Mouse (Mus musculus): ENCODE measurements around the gene Spz1. TPM values are rescaled to one million over a fixed set of nuclear protein-coding genes. Genes with fewer than 3 reads are reported as not detected.
A peak's percentile ranks its signal among the peaks of the same experiment; 100 is the strongest.

The Spz1 gene
- total and polyA plus RNA-seq, 2 experiments: not detected

DNA sequence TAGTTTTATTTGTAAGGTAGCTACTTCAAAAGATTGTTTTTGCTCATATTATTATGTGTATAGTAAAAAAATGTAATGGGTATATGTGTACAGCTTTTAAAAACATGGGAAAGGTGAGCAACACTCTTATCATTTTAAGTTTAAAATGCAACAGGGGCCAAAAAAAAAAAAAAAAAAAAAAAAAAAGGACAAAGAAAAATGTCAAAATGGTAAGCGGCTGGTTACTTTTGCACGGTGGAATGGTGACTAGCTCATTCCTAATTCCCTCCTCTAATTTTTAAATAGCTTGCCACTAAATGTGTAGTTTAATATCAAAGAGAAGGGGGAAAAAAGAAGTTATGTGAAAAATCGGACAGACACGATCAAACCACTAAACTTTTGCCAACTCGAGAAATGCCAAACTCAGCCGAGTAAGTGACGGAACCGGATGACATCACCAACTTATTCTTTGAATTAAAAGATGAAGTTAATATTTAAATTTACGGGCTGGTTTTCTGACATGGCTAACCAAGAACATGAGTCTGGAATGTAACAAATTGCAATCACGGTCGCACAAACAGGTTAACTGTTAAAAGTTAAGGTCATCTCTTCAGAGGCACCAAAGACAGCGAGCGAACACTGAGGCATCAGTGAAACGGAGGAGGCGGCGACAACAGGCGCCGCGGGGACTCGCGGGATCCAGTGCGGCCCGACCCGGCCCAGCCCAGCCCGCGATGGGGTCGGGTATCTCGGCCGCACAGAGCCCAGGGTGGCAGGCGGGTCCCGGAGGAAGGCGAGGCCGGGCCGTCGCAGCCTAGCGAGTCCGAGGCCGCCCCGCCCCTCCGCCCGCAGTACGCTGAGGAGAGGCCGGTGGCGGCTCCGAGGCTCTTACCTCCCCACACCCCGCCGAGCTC lies 45.9 kb downstream of the Spz1 start:
- WGBS: 2% methylated on average over 47 of the region's 47 CpGs
- H3K9ac ChIP-seq (ENCODE audit: low read depth, low read length): peak overlapping the region; percentile 71
- DNase-seq (ENCODE audit: extremely low read depth, low read depth, low spot score): peak; percentile 47

More for the DNA sequence above, 45.9 kb downstream of the Spz1 start:
- H3K27ac ChIP-seq (replicated peaks; ENCODE audit: insufficient read depth, low read depth, low read length): peak overlapping the region; percentile 75
- H3K36me3 ChIP-seq (ENCODE audit: control insufficient read depth, insufficient read depth, low read length): no peaks in the 10 kb centered on the region
- H3K4me1 ChIP-seq (ENCODE audit: control insufficient read depth, insufficient read depth, low read length): no peaks in the 10 kb centered on the region
- TF ChIP-seq POLR2A (IDR thresholded peaks at IDR 0.05; ENCODE audit: extremely low read depth, insufficient read depth, low read length): no peak
- TF ChIP-seq CTCF (IDR thresholded peaks at IDR 0.05; ENCODE audit: low read depth, low read length): no peak
- no peaks in the 10 kb centered on the region for H3K27me3 ChIP-seq (ENCODE audit: control insufficient read depth, insufficient read depth, low read length)
- no peaks in the 10 kb centered on the region for H3K79me2 ChIP-seq (ENCODE audit: control insufficient read depth, insufficient read depth, low read length)
- H3K4me3 ChIP-seq (ENCODE audit: insufficient read depth, low read depth, low read length): peak overlapping the region; percentile 70

Other genes with a start within 250 kb of the Spz1 start
- gene Dhfr, start 221.4 kb downstream of the Spz1 start, total RNA-seq (2014; rRNA removed): 17.1 and 17.5 TPM in 2 replicates
- 4.6 and 6.0 TPM in 2 replicates for gene Dhfr, start 221.4 kb downstream of the Spz1 start, polyA plus RNA-seq (2012; rRNA removed)
- 16.9 TPM in 2 replicates for gene Msh3, start 221.2 kb downstream of the Spz1 start, total RNA-seq (2014; rRNA removed)
- gene Msh3, start 221.2 kb downstream of the Spz1 start, polyA plus RNA-seq (2012; rRNA removed): 2.7 and 3.0 TPM in 2 replicates
- not detected in 2 replicates for gene Ankrd34b, start 150.3 kb downstream of the Spz1 start, total RNA-seq (2014; rRNA removed)
- gene Ankrd34b, start 150.3 kb downstream of the Spz1 start, polyA plus RNA-seq (2012; rRNA removed): not detected in 2 replicates
- gene Fam151b, start 92.2 kb downstream of the Spz1 start, total RNA-seq (2014; rRNA removed): 8.7 and 9.3 TPM in 2 replicates
- gene Fam151b, start 92.2 kb downstream of the Spz1 start, polyA plus RNA-seq (2012; rRNA removed): 2.7 and 3.4 TPM in 2 replicates
- gene Zfyve16, start 45.3 kb downstream of the Spz1 start, total RNA-seq (2014; rRNA removed): 7.5 and 7.8 TPM in 2 replicates
- gene Zfyve16, start 45.3 kb downstream of the Spz1 start, polyA plus RNA-seq (2012; rRNA removed): 0.76 and 0.97 TPM in 2 replicates
- 18.0 and 24.1 TPM in 2 replicates for gene Serinc5, start 34.9 kb upstream of the Spz1 start, total RNA-seq (2014; rRNA removed)
- gene Serinc5, start 34.9 kb upstream of the Spz1 start, polyA plus RNA-seq (2012; rRNA removed): 10.9 and 14.3 TPM in 2 replicates
- 0.09 TPM in 1 of 2 replicates, not detected in the other for gene Thbs4, start 218.6 kb upstream of the Spz1 start, total RNA-seq (2014; rRNA removed)
- gene Thbs4, start 218.6 kb upstream of the Spz1 start, polyA plus RNA-seq (2012; rRNA removed): 0.04 and 0.05 TPM in 2 replicates